Comparison of ENCODE assay signal across 8 mouse cellular contexts in genomic region chr19:4927904-4928531, GRCm38 (mm10). TPM values are rescaled to one million over a fixed set of nuclear protein-coding genes. Genes with fewer than 3 reads are reported as not detected.
DNase-seq lines count a peak whose midpoint lies in the region; ATAC-seq lines count a peak whose summit lies in the region.

TSS of gene Dpp3 (minus strand) at chr19:4928287.

- peaks cover 4% of the 10 kb centered on the region for H3K4me1 ChIP-seq in hindbrain, embryonic 11.5 days (replicated peaks; ENCODE audit: control insufficient read depth, insufficient read depth, low read length)

- H3K4me3 ChIP-seq in hindbrain, embryonic 11.5 days (ENCODE audit: low read depth, low read length), result peak within 1 kb of the TSS; percentile 53

- ATAC-seq in hindbrain, embryonic 11.5 days (ENCODE audit: low FRiP score), result peak; percentile 98

- H3K9me3 ChIP-seq in hindbrain, embryonic 11.5 days (ENCODE audit: control insufficient read depth, low read length), result no peaks in the 10 kb centered on the region

- no peaks in the 10 kb centered on the region for H3K27me3 ChIP-seq in hindbrain, embryonic 11.5 days (ENCODE audit: control insufficient read depth, insufficient read depth, low read length)

- WGBS in hindbrain, embryonic 11.5 days, result under 1% methylated on average over 32 of the region's 32 CpGs

- DNase-seq in Muller cell, postnatal 12 days (ENCODE audit: inconsistent ontology term), result peak; percentile 99
- peak; percentile 96 for DNase-seq in cerebellum, adult 9-11 months
- DNase-seq in frontal cortex, adult 2 months (ENCODE audit: extremely low spot score in 1 of 2, low spot score in 1 of 2), result peak; percentile 96 to 99
- peak; percentile 99 for DNase-seq in hindbrain, embryonic 11.5 days (ENCODE audit: low spot score)
- peak; percentile 99 for DNase-seq in layer of hippocampus, postnatal 10 days (ENCODE audit: low spot score in 2 of 2)
- DNase-seq in lung, postnatal 10 days, result peak; percentile 100
- DNase-seq in ovary, postnatal 36 days (ENCODE audit: low spot score), result peak; percentile 98
- DNase-seq in thymus, postnatal 25 days, result peak; percentile 99

- H3K9ac ChIP-seq in hindbrain, embryonic 11.5 days (ENCODE audit: low read depth, low read length), result peak within 1 kb of the TSS; percentile 64

- 0 out of 2 replicates have a peak, but pooled peaks cover 4% of the 10 kb centered on the region for H3K36me3 ChIP-seq in hindbrain, embryonic 11.5 days (ENCODE audit: control insufficient read depth, insufficient read depth, low read length)

- H3K27ac ChIP-seq in hindbrain, embryonic 11.5 days (ENCODE audit: low read depth, low read length), result peak within 1 kb of the TSS; percentile 70

- H3K4me2 ChIP-seq in hindbrain, embryonic 11.5 days (replicated peaks; ENCODE audit: low read depth, low read length), result peak within 1 kb of the TSS; percentile 53

RNA-seq across cellular contexts. Expression of gene Dpp3, which starts in this region (rescaled TPM):
- 45.7 and 46.2 TPM in 2 replicates for polyA plus RNA-seq in frontal cortex, adult 2 months (2012; rRNA removed)
- polyA plus RNA-seq in hindbrain, embryonic 11.5 days (2014; fragmentation: Nextera tagmentation; extraction: Ambion mirVana), result 125 and 155 TPM in 2 replicates
- 10 to 100 TPM; 62.0 to 62.7 TPM for total RNA-seq in layer of hippocampus, postnatal 10 days (2021)

Comparison
In these comparisons a context has a peak if more than half of its experiments do, and no peak if none do; other contexts are left out.
1. Peak in every context shown above with its lines: DNase-seq, ATAC-seq, H3K4me3 ChIP-seq and H3K27ac ChIP-seq.